Mouse (Mus musculus): Measurements from ENCODE around the gene Wfdc15a. TPM values are rescaled to one million over a fixed set of nuclear protein-coding genes. Genes with fewer than 3 reads are reported as not detected.

Wfdc15a gene
- polyA plus RNA-seq, 1 experiment from 2014 or later, result not detected

DNA sequence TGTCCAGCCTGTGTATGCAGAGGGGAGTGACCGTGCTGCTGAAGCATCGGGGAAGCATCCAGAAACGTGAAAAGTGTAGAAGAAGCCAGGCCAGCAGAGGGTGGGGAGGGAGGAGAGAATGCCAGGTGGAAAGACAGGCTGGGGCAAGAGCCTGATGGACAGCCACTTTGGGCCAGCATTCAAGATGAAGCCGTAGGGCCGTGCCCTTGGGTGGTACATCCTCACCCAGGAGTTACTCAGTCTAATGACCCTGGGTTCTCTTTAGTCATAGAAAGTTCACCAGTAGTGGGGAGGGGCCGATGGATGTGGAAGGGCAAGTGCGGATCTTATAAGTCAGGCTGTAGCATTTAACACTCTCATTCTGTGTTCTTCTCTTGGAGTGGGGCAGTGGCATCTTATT, 43.8 kb downstream of the Wfdc15a start:
- H3K4me3 ChIP-seq (ENCODE audit: low read depth, low read length), result no peak overlapping the region
- H3K4me1 ChIP-seq (replicated peaks; ENCODE audit: control insufficient read depth, insufficient read depth, low read length), result no peaks in the 10 kb centered on the region
- DNase-seq (ENCODE audit: low spot score) (no peak), ATAC-seq (replicated peaks; ENCODE audit: low FRiP score, low TSS enrichment, low read depth) (no peak)
- H3K36me3 ChIP-seq (ENCODE audit: control insufficient read depth, insufficient read depth, low read length), result peaks cover 34% of the 10 kb centered on the region
- no peak overlapping the region for H3K9ac ChIP-seq (ENCODE audit: low read length)
- WGBS, result 81% methylated on average over 7 of the region's 7 CpGs
- H3K4me2 ChIP-seq (ENCODE audit: low read length), result no peak overlapping the region
- no peak overlapping the region for H3K27ac ChIP-seq (ENCODE audit: low read depth)
- H3K9me3 ChIP-seq (ENCODE audit: control insufficient read depth, low read length), result no peaks in the 10 kb centered on the region
- no peaks in the 10 kb centered on the region for H3K27me3 ChIP-seq (replicated peaks; ENCODE audit: control insufficient read depth, insufficient read depth, low read length)

- Histone ChIP-seq H3K36me3 (ENCODE audit: control insufficient read depth, insufficient read depth, low read length) (peaks cover 34% of the 10 kb centered on the region), H3K27ac (ENCODE audit: low read depth) (no peak overlapping the region), H3K4me3 (ENCODE audit: low read depth, low read length) (no peak overlapping the region), H3K4me1 (replicated peaks; ENCODE audit: control insufficient read depth, insufficient read depth, low read length) (peaks cover 10% of the 10 kb centered on the region; the same call in 1 of the 2 replicates), H3K27me3 (replicated peaks; ENCODE audit: control insufficient read depth, insufficient read depth, low read length) (no peaks in the 10 kb centered on the region), H3K4me2 (ENCODE audit: low read length) (no peak overlapping the region), H3K9ac (ENCODE audit: low read length) (no peak overlapping the region), H3K9me3 (ENCODE audit: control insufficient read depth, low read length) (no peaks in the 10 kb centered on the region)
- DNase-seq (ENCODE audit: low spot score), result no peak
- no peak for ATAC-seq (replicated peaks; ENCODE audit: low FRiP score, low TSS enrichment, low read depth)
- 92% methylated on average over 10 of the region's 10 CpGs for WGBS
These were observed 45.9 kb downstream of the Wfdc15a start for GRCm38 (mm10) chr2:164154007-164154406.

GRCm38 (mm10) chr2:164152341-164152740, 47.6 kb downstream of the Wfdc15a start:
- no peak for ATAC-seq (replicated peaks; ENCODE audit: low FRiP score, low TSS enrichment, low read depth)
- no peak for DNase-seq (ENCODE audit: low spot score)
- Histone ChIP-seq H3K9ac (ENCODE audit: low read length) (no peak overlapping the region), H3K4me3 (ENCODE audit: low read depth, low read length) (no peak overlapping the region), H3K36me3 (ENCODE audit: control insufficient read depth, insufficient read depth, low read length) (peaks cover 34% of the 10 kb centered on the region), H3K27ac (ENCODE audit: low read depth) (no peak overlapping the region), H3K4me1 (replicated peaks; ENCODE audit: control insufficient read depth, insufficient read depth, low read length) (peaks cover 10% of the 10 kb centered on the region; the same call in 1 of the 2 replicates), H3K4me2 (ENCODE audit: low read length) (no peak overlapping the region), H3K27me3 (replicated peaks; ENCODE audit: control insufficient read depth, insufficient read depth, low read length) (no peaks in the 10 kb centered on the region), H3K9me3 (ENCODE audit: control insufficient read depth, low read length) (no peaks in the 10 kb centered on the region)
- WGBS, result 94% methylated on average over 11 of the region's 11 CpGs

DNA sequence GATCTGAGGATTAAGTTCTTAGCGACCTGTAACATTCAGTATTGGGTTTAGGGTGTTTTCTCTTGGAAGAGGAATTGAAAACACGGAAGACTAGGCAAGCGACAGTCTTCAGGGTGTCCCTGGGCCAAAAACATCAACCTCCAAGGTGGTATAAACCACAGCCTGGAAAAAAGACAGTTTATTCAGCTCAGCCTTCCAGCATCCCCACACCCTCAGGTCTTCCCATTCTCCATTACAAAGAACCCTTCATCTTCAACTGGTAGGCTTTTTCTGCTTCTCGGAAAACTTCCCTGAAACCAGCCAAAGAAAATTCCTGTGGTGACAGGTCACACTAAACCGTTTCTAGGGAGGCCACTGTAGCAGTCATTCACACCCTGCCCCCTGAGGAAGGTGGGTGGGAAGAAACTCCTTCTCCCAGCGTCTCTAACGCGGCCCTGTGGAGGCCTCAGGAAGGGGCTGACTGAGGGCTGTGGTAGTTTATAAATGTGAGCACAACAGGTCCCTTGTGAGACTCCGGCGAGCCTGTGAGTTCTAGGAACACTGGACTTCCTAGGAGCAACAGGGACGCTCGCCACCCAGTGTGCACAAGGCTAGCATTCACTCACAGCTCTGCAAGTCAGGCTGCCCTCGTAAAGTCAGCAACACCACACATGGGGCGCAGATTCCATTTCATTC, 49.7 kb downstream of the Wfdc15a start:
- DNase-seq (ENCODE audit: low spot score) (no peak), ATAC-seq (replicated peaks; ENCODE audit: low FRiP score, low TSS enrichment, low read depth) (no peak)
- 0 out of 2 replicates have a peak overlapping the region, but pooled peaks have one; percentile 35 for H3K27ac ChIP-seq (ENCODE audit: low read depth)

More for the DNA sequence above, 49.7 kb downstream of the Wfdc15a start:
- Histone ChIP-seq H3K36me3 (ENCODE audit: control insufficient read depth, insufficient read depth, low read length) (peaks cover 34% of the 10 kb centered on the region), H3K4me2 (ENCODE audit: low read length) (no peak overlapping the region), H3K4me1 (replicated peaks; ENCODE audit: control insufficient read depth, insufficient read depth, low read length) (peaks cover 10% of the 10 kb centered on the region; the same call in 1 of the 2 replicates), H3K9me3 (ENCODE audit: control insufficient read depth, low read length) (no peaks in the 10 kb centered on the region), H3K27me3 (replicated peaks; ENCODE audit: control insufficient read depth, insufficient read depth, low read length) (no peaks in the 10 kb centered on the region), H3K4me3 (ENCODE audit: low read depth, low read length) (no peak overlapping the region), H3K9ac (ENCODE audit: low read length) (no peak overlapping the region)
- WGBS, result 39% methylated on average over 14 of the region's 14 CpGs

Other genes with a start within 250 kb of the Wfdc15a start
- 286 and 289 TPM in 2 replicates for gene Ywhab, start 205.2 kb downstream of the Wfdc15a start, polyA plus RNA-seq (2014; fragmentation: Nextera tagmentation; extraction: Ambion mirVana)
- gene Pabpc1l, start 174.7 kb downstream of the Wfdc15a start, polyA plus RNA-seq (2014; fragmentation: Nextera tagmentation; extraction: Ambion mirVana), result 0.73 and 1.5 TPM in 2 replicates
- 27.8 and 29.1 TPM in 2 replicates for gene Stk4, start 129.8 kb downstream of the Wfdc15a start, polyA plus RNA-seq (2014; fragmentation: Nextera tagmentation; extraction: Ambion mirVana)
- 65.9 and 69.4 TPM in 2 replicates for gene Tomm34, start 129.0 kb downstream of the Wfdc15a start, polyA plus RNA-seq (2014; fragmentation: Nextera tagmentation; extraction: Ambion mirVana)
- 0.12 and 0.43 TPM in 2 replicates for gene Kcns1, start 29.0 kb downstream of the Wfdc15a start, polyA plus RNA-seq (2014; fragmentation: Nextera tagmentation; extraction: Ambion mirVana)
- not detected in 2 replicates for gene Wfdc5, start 17.4 kb downstream of the Wfdc15a start, polyA plus RNA-seq (2014; fragmentation: Nextera tagmentation; extraction: Ambion mirVana)
- gene Wfdc12, start 9.5 kb downstream of the Wfdc15a start, polyA plus RNA-seq (2014; fragmentation: Nextera tagmentation; extraction: Ambion mirVana), result not detected in 2 replicates
- 18.9 and 31.3 TPM in 2 replicates for gene Wfdc15b, start 21.5 kb upstream of the Wfdc15a start, polyA plus RNA-seq (2014; fragmentation: Nextera tagmentation; extraction: Ambion mirVana)
- not detected in 2 replicates for gene Svs2, start 38.3 kb upstream of the Wfdc15a start, polyA plus RNA-seq (2014; fragmentation: Nextera tagmentation; extraction: Ambion mirVana)
- gene Svs3b, start 56.5 kb upstream of the Wfdc15a start, polyA plus RNA-seq (2014; fragmentation: Nextera tagmentation; extraction: Ambion mirVana), result not detected in 2 replicates
- gene Svs4, start 78.3 kb upstream of the Wfdc15a start, polyA plus RNA-seq (2014; fragmentation: Nextera tagmentation; extraction: Ambion mirVana), result not detected in 2 replicates
- not detected in 2 replicates for gene Svs3a, start 89.1 kb upstream of the Wfdc15a start, polyA plus RNA-seq (2014; fragmentation: Nextera tagmentation; extraction: Ambion mirVana)
- gene Svs6, start 116.6 kb upstream of the Wfdc15a start, polyA plus RNA-seq (2014; fragmentation: Nextera tagmentation; extraction: Ambion mirVana), result not detected in 2 replicates
- gene Svs5, start 132.6 kb upstream of the Wfdc15a start, polyA plus RNA-seq (2014; fragmentation: Nextera tagmentation; extraction: Ambion mirVana), result 0.31 TPM in 1 of 2 replicates, not detected in the other
- gene Slpi, start 189.0 kb upstream of the Wfdc15a start, polyA plus RNA-seq (2014; fragmentation: Nextera tagmentation; extraction: Ambion mirVana), result 0.32 TPM in 1 of 2 replicates, not detected in the other
- gene Rbpjl, start 203.0 kb upstream of the Wfdc15a start, polyA plus RNA-seq (2014; fragmentation: Nextera tagmentation; extraction: Ambion mirVana), result 0.07 and 10.4 TPM in 2 replicates
- 1.7 and 1.9 TPM in 2 replicates for gene Matn4, start 205.0 kb upstream of the Wfdc15a start, polyA plus RNA-seq (2014; fragmentation: Nextera tagmentation; extraction: Ambion mirVana)
- 104 and 110 TPM in 2 replicates for gene Sdc4, start 243.8 kb upstream of the Wfdc15a start, polyA plus RNA-seq (2014; fragmentation: Nextera tagmentation; extraction: Ambion mirVana)

Data from intestine, embryonic 14.5 days (tissue).